Mouse (Mus musculus) spleen, postnatal 14 days (tissue): Measurements from ENCODE around the gene Pgc.
A peak's percentile ranks its signal among the peaks of the same experiment; 100 is the strongest.

Experiments used
- DNase-seq, 2 experiments: peaks; one replicate each; pipeline ENCODE4 v3.0.0; 2021 to 2022; ENCODE audit warnings: low spot score in 2 of 2

Pgc gene

GRCm38 (mm10) chr17:47750101-47750500, 23.5 kb downstream of the Pgc start:
- DNase-seq = no peak

GRCm38 (mm10) chr17:47751811-47752210, 25.2 kb downstream of the Pgc start:
- DNase-seq = no peak

- DNase-seq = no peak
Observed at GRCm38 (mm10) chr17:47753130-47753775, 26.6 kb downstream of the Pgc start.

GRCm38 (mm10) chr17:47754246-47754645, 27.6 kb downstream of the Pgc start:
- DNase-seq = peak; percentile 36 to 44

- DNase-seq = no peak
Observed at GRCm38 (mm10) chr17:47756366-47756765, 29.7 kb downstream of the Pgc start.

GRCm38 (mm10) chr17:47757056-47757610, 30.5 kb downstream of the Pgc start:
- DNase-seq = no peak

GRCm38 (mm10) chr17:47759702-47760410, 33.2 kb downstream of the Pgc start:
- no peak for DNase-seq

- no peak for DNase-seq
Observed at GRCm38 (mm10) chr17:47762028-47762427, 35.4 kb downstream of the Pgc start.

GRCm38 (mm10) chr17:47762518-47763340, 36.1 kb downstream of the Pgc start:
- no peak for DNase-seq

- DNase-seq = no peak
Observed at GRCm38 (mm10) chr17:47765986-47766385, 39.3 kb downstream of the Pgc start.

GRCm38 (mm10) chr17:47766407-47767043, 39.9 kb downstream of the Pgc start:
- no peak for DNase-seq

- no peak for DNase-seq
Observed at GRCm38 (mm10) chr17:47767081-47767455, 40.4 kb downstream of the Pgc start.

- no peak for DNase-seq
Observed at GRCm38 (mm10) chr17:47767456-47768141, 41.0 kb downstream of the Pgc start.

- peak; percentile 59 to 73 for DNase-seq
Observed at GRCm38 (mm10) chr17:47768707-47769276, 42.1 kb downstream of the Pgc start.

- DNase-seq = no peak
Observed at GRCm38 (mm10) chr17:47769389-47770299, 43.0 kb downstream of the Pgc start.

GRCm38 (mm10) chr17:47773604-47774003, 47.0 kb downstream of the Pgc start:
- DNase-seq = no peak

GRCm38 (mm10) chr17:47777141-47777540, 50.5 kb downstream of the Pgc start:
- DNase-seq = no peak

- no peak for DNase-seq
Observed at GRCm38 (mm10) chr17:47780470-47780869, 53.8 kb downstream of the Pgc start.

GRCm38 (mm10) chr17:47782486-47782885, 55.8 kb downstream of the Pgc start:
- DNase-seq = no peak
